Mouse (Mus musculus) stomach, postnatal 0 days (tissue): ENCODE results near the gene Tesmin.

Experiments used
- CTCF ChIP-seq: IDR thresholded peaks from 2 replicates; pipeline ENCODE4 v1.5.1; 2016; ENCODE audit warnings: antibody characterized with exemption, low read depth, mild to moderate bottlenecking, moderate library complexity
- EP300 ChIP-seq: optimal IDR thresholded peaks from 2 replicates; pipeline ENCODE3; 2016; ENCODE audit warnings: antibody characterized with exemption

GRCm38 (mm10) chr19:3429156-3429816 lies 40.6 kb downstream of the Tesmin start:
- TF ChIP-seq CTCF (no peak), EP300 (no peak)
